Mouse (Mus musculus) brown adipose tissue, adult 24 weeks (tissue): ENCODE results near the gene Gm20812. TPM values are rescaled to one million over a fixed set of nuclear protein-coding genes. Genes with fewer than 3 reads are reported as not detected.
"Not testable (repeated sequence)": the region's sequence is repeated elsewhere in the genome, so short reads cannot be mapped to it uniquely, and the experiment has no call there.

Source experiments
- H3K27ac ChIP-seq: fragments of 200-500 bp; replicated peaks from 2 replicates; pipeline ENCODE4 v1.5.1; 2012; ENCODE audit warnings: low read depth, mild to moderate bottlenecking, low read length
- H3K4me1 ChIP-seq: fragments of 200-500 bp; 2 replicates; pipeline ENCODE4 v1.6.1; 2012; ENCODE audit warnings: low read length, mixed read lengths; ENCODE audit not compliant: control insufficient read depth, insufficient read depth, insufficient read length
- H3K4me3 ChIP-seq: fragments of 200-500 bp; 2 replicates; pipeline ENCODE4 v1.5.1; 2012; ENCODE audit warnings: low read depth, mild to moderate bottlenecking, low read length, moderate library complexity; ENCODE audit not compliant: insufficient read depth
- polyA plus RNA-seq: library from polyadenylated mRNA; stranded (reverse); fragments of >200 nt; gene quantifications from 2 replicates; pipeline ENCODE4 v1.2.4, GENCODE M21; 2012; ENCODE audit not compliant: missing spikeins, insufficient read depth, insufficient read length

Gm20812 gene
- not detected in 2 replicates for polyA plus RNA-seq

DNA sequence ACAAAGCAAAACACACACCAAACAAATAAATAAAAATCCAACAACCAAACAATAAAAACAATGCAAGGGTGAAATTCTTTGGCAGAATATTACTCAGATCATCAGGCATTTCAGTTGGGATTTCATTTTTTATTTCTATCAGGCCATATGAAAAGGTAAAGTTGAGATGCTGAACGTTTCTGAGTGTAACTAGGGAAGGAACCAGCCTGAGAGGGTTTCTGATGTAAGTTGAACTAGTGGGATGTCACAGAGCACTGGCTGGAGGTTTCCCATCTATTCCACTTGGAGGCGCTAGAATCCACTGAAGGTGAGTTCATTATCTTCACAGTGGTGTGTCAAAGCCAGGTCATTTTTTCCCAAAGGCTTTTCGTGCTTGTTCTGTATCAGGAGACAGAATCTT, at the start of gene Gm20812:
Gene Gm20812 (plus strand): TSS at position 301 of the 400 bp plus-strand sequence.
- H3K4me1 ChIP-seq, H3K27ac ChIP-seq, H3K4me3 ChIP-seq: not testable (repeated sequence)

Other genes starting within 250 kb of the Gm20812 start
- gene Gm29554, start 108.0 kb upstream of the Gm20812 start, polyA plus RNA-seq: not detected in 2 replicates